Mouse (Mus musculus): ENCODE data around the gene Nrn1l. TPM values are rescaled to one million over a fixed set of nuclear protein-coding genes. Genes with fewer than 3 reads are reported as not detected.

Nrn1l gene
- polyA plus RNA-seq (2012; rRNA removed), result 1.2 and 1.3 TPM in 2 replicates

GRCm38 (mm10) chr8:105893339-105893738 is at the start of gene Nrn1l:
Gene Nrn1l, plus strand, starts transcription at chr8:105893567.

GRCm38 (mm10) chr8:105853178-105853577 is 40.2 kb upstream of the Nrn1l start, which contains the start of gene Cenpt:
Gene Cenpt, minus strand, starts transcription at chr8:105853278.

DNA sequence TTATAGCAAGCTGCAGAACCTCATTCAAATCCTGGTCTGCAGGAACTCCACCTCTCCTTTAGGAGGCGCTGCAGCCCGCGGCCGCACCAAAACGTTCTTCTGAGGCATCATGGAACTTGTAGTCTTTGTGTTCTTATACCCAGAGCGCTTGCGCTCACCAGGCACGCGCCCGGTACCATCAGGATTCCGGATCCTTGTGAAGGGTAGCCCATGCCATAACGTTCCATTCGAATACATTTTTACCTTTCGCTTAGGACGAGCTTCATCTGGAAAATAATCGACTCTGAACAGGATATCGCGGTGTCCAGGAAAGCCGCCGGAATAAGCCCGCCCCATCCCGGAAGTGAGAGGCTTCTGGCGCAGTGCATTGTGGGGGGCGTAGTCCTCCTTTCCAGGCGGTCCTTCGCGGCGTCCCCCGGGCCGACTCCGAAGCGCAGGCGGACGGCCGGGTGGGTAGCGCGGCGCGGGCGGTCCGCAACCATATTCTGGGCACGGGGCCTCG is 38.6 kb upstream of the Nrn1l start, which contains the start of gene Thap11:
TSS of gene Thap11 (plus strand) at position 418 of the 502 bp plus-strand sequence.

GRCm38 (mm10) chr8:105860143-105860981 is 33.0 kb upstream of the Nrn1l start, which contains the start of gene Nutf2:
Gene Nutf2, plus strand, starts transcription at chr8:105860580.

DNA sequence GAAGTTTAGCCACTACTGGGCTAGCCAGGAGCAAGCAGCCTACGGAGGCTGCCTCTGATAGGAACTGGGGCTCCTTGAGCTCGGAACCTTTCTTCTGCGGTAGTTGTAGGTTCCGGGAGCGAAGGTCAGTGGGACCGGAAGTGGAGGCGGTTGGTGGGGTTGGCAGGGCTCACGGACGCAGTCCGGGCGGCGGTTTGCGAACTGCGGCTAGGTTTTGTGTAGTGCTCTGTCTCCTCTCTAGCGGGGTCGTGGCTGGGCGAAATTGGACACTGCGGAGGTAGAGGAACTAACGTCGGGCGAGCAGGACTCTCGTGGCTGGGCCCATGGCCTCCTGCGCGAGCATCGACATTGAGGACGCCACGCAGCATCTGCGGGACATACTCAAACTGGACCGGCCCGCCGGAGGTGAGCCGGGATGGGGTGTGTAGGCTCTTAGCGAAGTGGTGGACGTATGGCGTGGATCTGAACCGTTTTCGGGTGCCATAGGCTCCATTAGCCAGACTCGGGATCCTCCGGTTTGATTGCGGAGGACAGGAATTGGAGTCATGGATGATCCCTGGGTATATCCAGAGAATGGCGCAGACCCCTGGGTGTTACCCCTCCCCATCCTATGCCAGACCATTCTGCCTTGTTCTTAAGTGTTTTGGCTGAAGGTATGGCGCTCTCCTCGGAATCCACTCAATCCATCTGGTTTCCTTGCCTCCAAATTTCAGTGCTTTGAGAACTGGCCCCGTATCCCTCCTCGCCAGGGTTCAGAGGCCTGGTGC is 12.4 kb upstream of the Nrn1l start, which contains the start of gene Edc4:
TSS of gene Edc4 (plus strand) at position 128 of the 767 bp plus-strand sequence.

DNA sequence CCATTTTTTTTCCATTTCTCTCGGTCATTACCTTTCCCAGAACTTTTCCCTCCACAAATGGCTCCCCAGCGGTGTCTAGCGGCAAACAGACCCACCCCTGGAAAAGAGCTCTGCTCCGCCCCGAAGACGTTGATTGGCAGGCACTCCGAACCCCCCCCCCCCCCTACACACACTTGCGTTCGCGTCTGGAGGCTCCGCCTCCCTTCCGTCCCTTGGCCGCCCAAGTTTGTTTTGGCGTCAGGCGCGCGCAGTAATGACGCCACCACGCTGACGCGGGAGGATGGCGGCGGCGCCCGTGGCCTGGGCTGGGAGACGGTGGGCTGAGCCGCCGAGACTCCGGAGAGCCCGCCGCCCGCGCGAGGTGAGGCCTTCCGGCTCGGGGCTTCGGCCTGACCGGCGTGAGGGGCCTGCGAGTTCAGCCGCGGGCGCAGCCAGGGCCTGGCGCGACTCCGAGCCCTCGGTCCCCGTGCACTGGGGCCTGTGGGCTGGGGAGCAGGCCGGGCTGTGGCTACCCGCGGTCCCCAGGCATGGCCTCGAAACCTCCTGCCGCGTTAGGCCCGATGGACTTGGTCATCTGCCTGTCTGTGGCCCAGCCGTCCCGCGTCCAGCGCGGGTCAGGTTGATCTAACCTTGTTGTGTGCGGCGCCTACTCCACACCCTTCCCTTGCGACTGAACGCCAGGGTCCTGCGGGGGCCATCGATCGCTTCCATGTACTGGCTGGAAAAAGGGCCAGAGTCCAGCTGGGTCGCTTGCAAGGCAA is 7.0 kb downstream of the Nrn1l start, which contains the start of gene Pskh1:
TSS of gene Pskh1 (plus strand) at position 262 of the 761 bp plus-strand sequence.

GRCm38 (mm10) chr8:105933762-105934161 is 40.4 kb downstream of the Nrn1l start, which contains the start of gene Ctrl:
Gene Ctrl, minus strand, starts transcription at chr8:105933862.

GRCm38 (mm10) chr8:105938306-105938669 is 44.9 kb downstream of the Nrn1l start, which contains the start of gene Psmb10:
Gene Psmb10, minus strand, starts transcription at chr8:105938444.

DNA sequence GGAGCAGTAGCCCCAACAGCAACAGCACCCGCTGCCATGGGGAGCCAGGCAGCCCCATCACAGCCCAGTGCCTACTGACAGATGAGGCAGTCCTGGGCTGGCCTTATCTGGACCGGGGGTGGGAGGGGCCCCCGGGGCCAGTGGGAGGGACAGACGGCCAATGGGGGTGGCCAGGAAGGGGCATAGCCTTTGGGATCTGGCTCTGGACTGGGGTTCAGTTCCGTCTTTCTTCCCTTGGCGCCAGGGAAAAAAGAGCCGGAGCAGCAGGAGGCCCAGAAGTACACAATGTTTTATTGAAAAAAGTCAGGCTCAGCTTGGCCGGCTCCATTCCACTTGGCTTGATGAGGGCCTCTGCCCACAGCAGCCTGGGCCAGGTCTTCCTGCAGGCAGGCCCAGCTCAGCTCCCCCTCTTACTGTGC is 50.0 kb downstream of the Nrn1l start, which contains the start of gene Lcat:
TSS of gene Lcat (minus strand) at position 62 of the 419 bp plus-strand sequence.

Other genes with a start within 250 kb of the Nrn1l start
- 14.9 and 17.0 TPM in 2 replicates for gene Carmil2, start 207.3 kb upstream of the Nrn1l start, polyA plus RNA-seq (2012; rRNA removed)
- 63.0 and 63.9 TPM in 2 replicates for gene Acd, start 192.5 kb upstream of the Nrn1l start, polyA plus RNA-seq (2012; rRNA removed)
- 39.2 and 42.0 TPM in 2 replicates for gene Pard6a, start 192.4 kb upstream of the Nrn1l start, polyA plus RNA-seq (2012; rRNA removed)
- 0.07 and 0.14 TPM in 2 replicates for gene 4933405L10Rik, start 185.9 kb upstream of the Nrn1l start, polyA plus RNA-seq (2012; rRNA removed)
- gene Enkd1, start 185.4 kb upstream of the Nrn1l start, polyA plus RNA-seq (2012; rRNA removed), result 30.9 and 31.2 TPM in 2 replicates
- 51.1 and 52.5 TPM in 2 replicates for gene Gfod2, start 134.9 kb upstream of the Nrn1l start, polyA plus RNA-seq (2012; rRNA removed)
- 33.4 and 35.4 TPM in 2 replicates for gene Ranbp10, start 66.2 kb upstream of the Nrn1l start, polyA plus RNA-seq (2012; rRNA removed)
- gene Tsnaxip1, start 65.8 kb upstream of the Nrn1l start, polyA plus RNA-seq (2012; rRNA removed), result 0.51 and 0.74 TPM in 2 replicates
- 101 and 102 TPM in 2 replicates for gene Cenpt, start 40.3 kb upstream of the Nrn1l start, polyA plus RNA-seq (2012; rRNA removed)
- 59.7 and 67.0 TPM in 2 replicates for gene Thap11, start 38.4 kb upstream of the Nrn1l start, polyA plus RNA-seq (2012; rRNA removed)
- gene Nutf2, start 33.0 kb upstream of the Nrn1l start, polyA plus RNA-seq (2012; rRNA removed), result 236 and 293 TPM in 2 replicates
- gene Edc4, start 12.7 kb upstream of the Nrn1l start, polyA plus RNA-seq (2012; rRNA removed), result 76.2 and 83.8 TPM in 2 replicates
- gene Pskh1, start 6.9 kb downstream of the Nrn1l start, polyA plus RNA-seq (2012; rRNA removed), result 19.6 and 25.0 TPM in 2 replicates
- 6.8 and 7.4 TPM in 2 replicates for gene Ctrl, start 40.3 kb downstream of the Nrn1l start, polyA plus RNA-seq (2012; rRNA removed)
- gene Psmb10, start 44.9 kb downstream of the Nrn1l start, polyA plus RNA-seq (2012; rRNA removed), result 47.3 and 56.2 TPM in 2 replicates
- gene Lcat, start 49.8 kb downstream of the Nrn1l start, polyA plus RNA-seq (2012; rRNA removed), result 2.5 and 4.5 TPM in 2 replicates
- gene Slc12a4, start 72.5 kb downstream of the Nrn1l start, polyA plus RNA-seq (2012; rRNA removed), result 15.2 and 30.7 TPM in 2 replicates
- not detected in 2 replicates for gene Dpep3, start 85.9 kb downstream of the Nrn1l start, polyA plus RNA-seq (2012; rRNA removed)
- gene Dus2, start 97.8 kb downstream of the Nrn1l start, polyA plus RNA-seq (2012; rRNA removed), result 21.1 and 25.0 TPM in 2 replicates
- not detected in 2 replicates for gene Dpep2nb, start 112.4 kb downstream of the Nrn1l start, polyA plus RNA-seq (2012; rRNA removed)
- gene Ddx28, start 118.3 kb downstream of the Nrn1l start, polyA plus RNA-seq (2012; rRNA removed), result 13.3 and 13.7 TPM in 2 replicates
- 11.4 and 13.4 TPM in 2 replicates for gene Nfatc3, start 165.3 kb downstream of the Nrn1l start, polyA plus RNA-seq (2012; rRNA removed)
- gene Esrp2, start 243.4 kb downstream of the Nrn1l start, polyA plus RNA-seq (2012; rRNA removed), result 0.27 and 4.7 TPM in 2 replicates

All from central nervous system, embryonic 14 days (tissue).